Mouse (Mus musculus) gastrocnemius, postnatal 10 days (tissue): ENCODE measurements around the gene Pramef6. TPM values are rescaled to one million over a fixed set of nuclear protein-coding genes. Genes with fewer than 3 reads are reported as not detected.
"Not testable (repeated sequence)": the region's sequence is repeated elsewhere in the genome, so short reads cannot be mapped to it uniquely, and the experiment has no call there.

Source experiments
- DNase-seq: peaks from one replicate; pipeline ENCODE4 v3.0.0; 2021; ENCODE audit warnings: mixed read lengths
- long read RNA-seq, 2 experiments: library from polyadenylated mRNA; stranded (forward); transcript quantifications; one replicate each; pipeline ENCODE4 v2.0.0; 2021
- total RNA-seq, 2 experiments: library from RNA; stranded (reverse); gene quantifications; 2 replicates each; pipeline ENCODE4 v1.2.3; 2021

The Pramef6 gene
- total RNA-seq, result not detected
- long read RNA-seq, experiment 1, result 0 reads
- long read RNA-seq, experiment 2, result 0 reads

DNA sequence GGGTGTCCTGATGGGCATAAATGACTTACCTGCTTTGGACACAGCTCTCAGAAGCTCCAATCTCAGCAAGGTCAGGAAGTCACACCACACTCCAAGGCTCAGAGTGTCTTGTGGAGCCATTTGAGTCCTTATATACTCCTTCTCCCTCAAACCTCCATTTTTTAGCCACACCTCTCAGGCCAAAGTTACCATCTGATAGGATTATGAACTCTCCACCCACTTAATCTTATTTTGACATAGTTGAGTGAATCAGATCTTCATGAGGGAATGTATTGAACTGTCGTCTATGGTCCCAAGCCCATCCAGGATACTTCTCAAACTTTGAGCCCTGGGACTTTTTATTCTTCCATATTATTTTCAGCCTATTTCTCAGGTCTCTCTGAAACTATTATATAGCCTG lies at the start of gene Pramef6:
TSS of gene Pramef6 (minus strand) at position 101 of the 400 bp plus-strand sequence.
- not testable (repeated sequence) for DNase-seq

DNA sequence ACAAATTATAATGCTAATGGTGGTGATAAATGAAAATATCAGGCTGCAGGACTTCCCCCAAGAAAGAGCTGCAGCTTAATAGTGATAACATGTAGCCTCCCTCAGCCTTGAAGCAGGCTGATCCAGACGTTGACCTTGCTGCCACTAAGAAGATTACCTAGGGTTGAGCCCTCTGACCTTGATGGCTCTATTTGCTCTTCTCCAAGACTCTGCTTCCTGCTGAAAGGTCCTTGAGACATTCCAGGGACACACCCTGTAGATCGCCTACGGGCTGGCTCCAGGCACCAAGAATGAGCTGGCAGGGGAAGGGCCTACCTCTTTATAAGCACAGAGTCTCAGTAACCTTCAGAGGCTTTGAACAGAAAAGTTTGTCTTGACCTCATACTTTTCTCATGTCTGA lies 5.8 kb downstream of the Pramef6 start:
- DNase-seq, result not testable (repeated sequence)

DNA sequence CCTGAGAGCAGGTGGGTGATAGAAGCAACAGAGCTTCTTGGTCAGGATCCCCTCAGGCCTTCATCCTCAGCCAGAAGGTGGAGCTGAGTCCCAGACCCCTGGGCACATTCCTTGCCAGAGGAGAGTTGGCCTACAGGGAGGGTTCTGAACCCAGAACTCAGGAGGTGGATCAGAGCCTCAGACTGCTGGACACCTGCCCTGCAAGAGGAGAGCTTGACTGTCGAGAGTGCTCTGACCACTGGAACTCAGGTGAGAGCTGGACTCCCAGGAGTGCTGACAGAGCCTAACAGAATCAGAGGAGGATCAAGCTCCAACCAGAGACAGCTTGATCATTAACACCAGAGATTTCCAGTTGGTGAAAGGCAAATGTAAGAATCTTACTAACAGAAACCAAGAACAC lies 17.8 kb downstream of the Pramef6 start:
- DNase-seq, result not testable (repeated sequence)

DNA sequence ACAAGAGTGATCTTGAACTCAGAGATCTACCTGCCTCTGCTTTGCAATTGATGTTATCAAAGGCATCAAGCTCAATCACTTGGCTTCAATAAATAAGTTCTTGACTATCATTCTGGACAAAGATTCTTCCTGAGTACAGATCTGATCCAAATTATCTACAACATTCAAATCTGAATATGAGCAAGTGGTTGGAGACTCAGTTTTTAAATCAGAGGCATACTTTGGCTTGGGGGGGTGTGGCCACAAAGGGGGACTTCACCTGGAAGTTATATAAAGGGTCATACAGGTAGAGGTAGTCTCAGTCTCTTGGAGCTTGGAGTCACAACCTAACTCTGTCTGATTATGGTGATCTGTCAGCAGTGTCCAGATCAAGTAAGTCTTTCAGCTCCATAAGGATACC lies 54.0 kb downstream of the Pramef6 start, which contains the start of gene Gm13103:
TSS of gene Gm13103 (plus strand) at position 301 of the 400 bp plus-strand sequence.
- DNase-seq, result not testable (repeated sequence)

Other genes with a start within 250 kb of the Pramef6 start
- not detected for gene Gm13088, start 243.1 kb downstream of the Pramef6 start, total RNA-seq
- not detected for gene Gm13089, start 197.7 kb downstream of the Pramef6 start, total RNA-seq
- not detected for gene Gm13078, start 180.9 kb downstream of the Pramef6 start, total RNA-seq
- not detected for gene Gm13023, start 111.0 kb downstream of the Pramef6 start, total RNA-seq
- gene Gm13084, start 84.3 kb downstream of the Pramef6 start, total RNA-seq, result not detected
- not detected for gene Gm13103, start 53.9 kb downstream of the Pramef6 start, total RNA-seq
- not detected for gene Pramef25, start 50.6 kb upstream of the Pramef6 start, total RNA-seq
- not detected for gene Gm13101, start 66.6 kb upstream of the Pramef6 start, total RNA-seq
- not detected for gene Pramef17, start 94.0 kb upstream of the Pramef6 start, total RNA-seq
- not detected for gene Pramel4, start 158.7 kb upstream of the Pramef6 start, total RNA-seq
- not detected for gene Gm13102, start 206.1 kb upstream of the Pramef6 start, total RNA-seq